Mouse (Mus musculus) stomach, adult 2 months (tissue): Measurements from ENCODE around the gene Gm13199. TPM values are rescaled to one million over a fixed set of nuclear protein-coding genes. Genes with fewer than 3 reads are reported as not detected.

Experiments used
- polyA plus RNA-seq: library from polyadenylated mRNA; depleted of rRNA; stranded (reverse); fragments of >200 nt; gene quantifications from 2 replicates; pipeline ENCODE4 v1.2.3, GENCODE M21; 2012; rRNA removed

Gene Gm13199
- polyA plus RNA-seq, result 0.51 and 1.7 TPM in 2 replicates

DNA sequence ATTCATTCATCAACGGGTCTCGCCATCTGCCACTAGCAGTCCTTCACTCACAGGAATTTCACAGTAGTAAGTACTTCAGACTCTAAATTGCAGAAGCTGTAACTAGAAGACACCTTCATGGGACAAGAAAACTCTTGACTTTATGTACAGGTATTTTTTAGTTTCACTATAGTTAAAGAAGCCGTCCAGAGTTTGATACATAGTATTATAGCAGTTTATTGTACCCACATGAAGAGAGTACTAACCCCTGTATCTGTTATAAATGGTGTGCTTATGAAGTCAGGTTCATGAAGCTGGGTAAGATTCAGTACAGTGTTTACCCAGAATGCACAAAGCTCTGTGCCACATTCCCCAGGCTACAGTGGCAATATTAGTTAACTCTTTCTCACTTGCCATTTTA lies at the start of gene Gm13199:
Gene Gm13199 (minus strand): TSS at position 101 of the 400 bp plus-strand sequence.

DNA sequence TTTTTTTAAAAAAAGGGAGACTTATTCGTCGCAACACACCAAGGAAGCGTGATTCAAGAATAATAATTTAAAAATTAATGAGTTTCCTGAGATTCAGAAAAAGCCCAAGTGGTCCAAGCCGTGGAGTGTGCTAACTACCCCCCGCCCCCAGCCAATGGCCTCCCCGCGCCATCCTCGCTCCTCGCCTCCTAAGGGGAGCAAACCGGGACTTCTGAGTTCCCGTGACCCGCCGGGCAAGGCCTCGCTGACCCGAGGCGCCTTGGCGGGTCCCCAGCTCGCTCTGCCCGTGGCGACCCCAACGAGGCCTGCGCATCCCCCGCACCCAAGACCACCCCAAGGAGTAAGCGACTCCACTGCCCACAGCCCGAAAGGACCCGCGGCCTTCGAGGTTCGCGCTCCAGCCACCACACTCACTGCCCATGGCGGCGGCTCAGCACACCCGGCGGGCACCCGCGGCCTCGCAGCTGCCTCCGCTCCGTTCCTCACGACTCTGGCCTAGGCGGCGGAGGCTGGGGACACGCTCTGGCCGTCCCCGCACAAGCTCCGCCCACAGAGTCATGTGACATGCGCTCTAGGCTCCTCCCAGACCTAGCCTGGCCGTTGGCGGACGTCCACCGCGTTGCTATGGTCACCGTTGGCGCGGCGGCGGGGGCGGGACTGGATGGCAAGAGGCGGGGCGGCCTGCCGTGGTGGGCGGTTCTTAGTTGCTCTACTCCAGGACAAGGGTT lies 32.3 kb upstream of the Gm13199 start, which contains the start of gene Sec61a2:
Gene Sec61a2 (minus strand): TSS at position 590 of the 728 bp plus-strand sequence.

DNA sequence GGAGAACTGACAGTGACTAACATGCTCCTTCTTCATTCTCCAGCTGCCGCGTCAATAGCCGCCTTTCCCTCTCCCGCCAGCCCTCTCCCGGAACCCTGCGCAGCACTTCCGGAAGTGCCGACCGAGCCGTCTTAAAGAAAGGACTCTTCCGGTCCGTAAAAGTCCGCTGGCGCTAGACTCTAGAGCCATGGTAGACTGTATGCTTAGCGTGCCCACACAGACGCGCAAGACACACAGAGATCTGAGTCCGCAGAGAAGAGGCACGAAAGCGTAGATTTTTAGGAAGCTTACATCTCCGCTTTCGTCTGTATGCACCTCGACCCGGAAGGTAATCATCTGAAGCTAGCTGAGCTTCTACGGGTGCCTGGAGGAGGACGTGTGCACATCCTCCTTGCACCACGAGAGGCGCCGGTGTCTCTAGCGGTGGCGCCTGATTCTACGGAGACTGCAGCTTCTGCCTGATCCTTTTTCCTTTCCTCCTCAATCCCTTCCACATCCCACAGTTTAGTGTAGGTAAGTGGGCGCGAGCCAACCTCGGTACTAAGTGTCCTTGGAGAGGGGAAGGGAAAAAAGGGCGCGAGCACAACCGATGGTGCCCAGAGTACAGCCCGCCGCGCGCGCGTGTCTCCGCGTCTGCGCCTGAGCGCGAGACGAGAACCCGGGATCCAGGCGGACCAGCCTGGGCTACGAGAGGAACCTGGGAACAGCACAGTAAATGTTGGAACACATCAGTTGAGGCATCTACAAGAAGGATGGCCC lies 17.7 kb downstream of the Gm13199 start, which contains the start of the genes Nudt5 and Cdc123:
Gene Nudt5 (plus strand): TSS at position 147 of the 759 bp plus-strand sequence.
Gene Cdc123 (minus strand): TSS at position 292 of the 759 bp plus-strand sequence.

Other genes starting within 250 kb of the Gm13199 start
- gene Camk1d, start 148.4 kb downstream of the Gm13199 start, polyA plus RNA-seq, result 1.9 and 3.5 TPM in 2 replicates
- gene Nudt5, start 17.9 kb downstream of the Gm13199 start, polyA plus RNA-seq, result 2.4 and 2.6 TPM in 2 replicates
- gene Cdc123, start 17.8 kb downstream of the Gm13199 start, polyA plus RNA-seq, result 11.8 and 18.4 TPM in 2 replicates
- 3.5 and 6.9 TPM in 2 replicates for gene Sec61a2, start 32.5 kb upstream of the Gm13199 start, polyA plus RNA-seq
- 0.31 and 0.35 TPM in 2 replicates for gene Dhtkd1, start 79.9 kb upstream of the Gm13199 start, polyA plus RNA-seq
- gene Upf2, start 88.5 kb upstream of the Gm13199 start, polyA plus RNA-seq, result 0.28 and 0.32 TPM in 2 replicates